Mouse (Mus musculus) right cerebral cortex, postnatal 25 days (tissue): ENCODE data around the gene Gm27179.
"Not testable (repeated sequence)": the region's sequence is repeated elsewhere in the genome, so short reads cannot be mapped to it uniquely, and the experiment has no call there.

Source experiments
- DNase-seq: peaks from one replicate; pipeline ENCODE4 v3.0.0; 2022

The Gm27179 gene

DNA sequence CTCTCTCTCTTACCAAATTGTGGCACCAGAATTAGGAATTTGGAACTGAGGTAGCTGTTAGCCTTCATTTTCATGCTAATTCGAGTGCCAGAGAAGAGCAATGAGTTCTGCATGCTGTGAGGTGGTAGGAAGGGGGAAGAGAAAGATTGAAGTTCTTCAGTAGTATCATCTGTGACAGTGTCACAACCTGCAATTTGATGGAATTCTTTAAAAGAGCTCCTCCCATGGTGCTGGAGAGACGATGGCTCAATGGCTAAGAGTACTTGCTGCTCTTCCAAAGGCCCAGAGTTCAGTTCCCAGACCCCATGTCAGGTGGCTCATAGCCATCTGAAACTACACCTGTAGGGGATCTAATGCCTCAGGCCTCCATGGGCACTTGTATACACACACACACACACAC, at the start of gene Gm27179:
Gene Gm27179, minus strand, starts transcription at position 101 of the 400 bp plus-strand sequence.
- DNase-seq: not testable (repeated sequence)

DNA sequence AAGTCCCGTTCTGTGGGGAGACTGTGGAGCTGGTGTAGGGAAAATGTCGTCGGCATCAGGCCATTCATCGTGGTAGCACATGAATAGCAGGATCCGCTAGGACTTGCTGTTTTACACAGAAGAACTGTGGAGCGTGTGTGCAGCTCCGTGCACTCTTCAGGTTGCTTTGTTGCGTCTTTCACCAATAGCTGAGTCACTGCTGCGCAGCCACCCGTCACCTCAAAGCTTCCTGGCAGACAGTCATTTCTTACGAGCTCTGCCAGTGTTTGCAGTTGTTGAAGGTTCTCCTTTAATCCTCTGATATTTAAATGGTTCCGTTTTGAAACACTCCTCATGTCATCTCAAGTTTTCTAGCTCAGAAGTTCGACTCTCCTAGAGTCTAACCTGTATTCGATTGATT, 45.2 kb upstream of the Gm27179 start:
- DNase-seq: not testable (repeated sequence)

DNA sequence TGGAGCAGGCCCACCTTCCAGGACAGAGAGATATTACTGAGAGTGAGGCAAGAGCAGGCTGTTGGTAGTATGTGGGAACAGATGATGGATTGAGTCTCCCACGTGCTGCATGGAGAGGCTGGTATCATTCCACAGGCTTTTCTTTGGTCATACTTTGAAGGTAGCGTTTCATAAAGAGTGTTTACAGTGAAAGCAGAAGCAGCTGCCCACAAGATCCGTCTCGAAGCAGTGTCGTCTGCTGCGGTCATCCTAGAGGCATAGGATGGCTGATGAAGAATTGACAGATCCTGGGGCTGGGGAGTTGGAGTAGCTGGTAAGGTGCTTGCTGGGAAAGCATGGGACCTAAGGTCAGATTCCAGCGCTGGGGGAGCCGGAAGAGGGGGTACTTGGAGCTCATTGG, 44.5 kb upstream of the Gm27179 start:
- not testable (repeated sequence) for DNase-seq

DNA sequence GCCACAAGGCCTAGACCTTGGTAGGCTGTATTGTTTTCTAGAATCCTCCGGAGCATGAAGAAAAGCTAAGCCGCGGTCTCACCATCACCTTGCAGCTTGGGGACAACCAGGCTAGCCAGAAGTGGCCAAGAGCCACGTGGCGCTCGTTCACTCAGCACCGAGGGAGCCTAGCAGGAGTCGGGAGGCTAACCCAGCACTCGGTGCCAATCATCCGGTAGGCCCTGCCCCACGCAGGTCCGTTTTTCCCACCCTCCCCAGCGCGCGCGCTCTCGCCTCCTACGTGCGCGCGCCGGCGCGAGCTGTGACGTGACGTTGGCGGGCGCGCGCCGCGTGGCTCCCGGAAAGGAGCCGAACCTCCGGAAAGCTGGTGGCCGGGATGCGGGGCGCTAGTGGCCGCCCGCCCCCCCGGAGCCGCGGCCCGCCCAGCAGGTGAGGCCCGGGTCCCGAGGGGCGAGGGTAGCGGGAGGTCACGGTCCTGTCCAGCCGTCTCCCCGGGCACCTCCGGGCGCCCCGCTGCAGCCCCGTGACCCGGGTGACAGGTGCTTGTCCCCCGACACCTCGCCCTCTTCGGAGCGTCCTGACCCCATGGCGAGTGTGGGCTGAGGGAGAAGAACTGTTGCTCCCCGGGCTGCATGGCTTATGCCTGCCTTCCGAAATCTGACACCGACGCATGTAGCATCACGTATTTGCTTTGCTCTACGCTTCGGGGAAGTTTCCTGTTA, 42.9 kb upstream of the Gm27179 start, which contains the start of gene Entpd4b:
Gene Entpd4b, plus strand, starts transcription at position 315 of the 722 bp plus-strand sequence.
- DNase-seq: not testable (repeated sequence)

DNA sequence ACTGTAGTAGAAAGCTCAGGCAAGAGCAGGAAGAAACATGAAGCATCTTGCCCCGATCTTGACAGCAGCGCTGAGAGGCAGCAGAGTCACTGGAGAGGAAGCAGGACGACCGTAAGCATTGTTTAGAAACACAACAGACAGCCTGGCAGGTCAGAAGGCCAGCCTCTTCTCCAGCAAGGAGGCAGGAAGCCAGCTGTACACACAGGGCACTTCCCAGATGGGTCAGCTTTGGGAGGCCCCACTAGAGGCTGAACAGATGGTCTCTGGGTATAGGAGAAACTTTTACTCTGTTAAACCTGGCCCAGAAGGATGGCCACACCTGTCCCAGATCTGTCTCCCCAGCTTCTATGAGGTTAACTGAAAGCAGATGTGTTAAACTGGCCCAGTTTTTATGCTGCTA, 35.0 kb upstream of the Gm27179 start:
- DNase-seq: not testable (repeated sequence)

DNA sequence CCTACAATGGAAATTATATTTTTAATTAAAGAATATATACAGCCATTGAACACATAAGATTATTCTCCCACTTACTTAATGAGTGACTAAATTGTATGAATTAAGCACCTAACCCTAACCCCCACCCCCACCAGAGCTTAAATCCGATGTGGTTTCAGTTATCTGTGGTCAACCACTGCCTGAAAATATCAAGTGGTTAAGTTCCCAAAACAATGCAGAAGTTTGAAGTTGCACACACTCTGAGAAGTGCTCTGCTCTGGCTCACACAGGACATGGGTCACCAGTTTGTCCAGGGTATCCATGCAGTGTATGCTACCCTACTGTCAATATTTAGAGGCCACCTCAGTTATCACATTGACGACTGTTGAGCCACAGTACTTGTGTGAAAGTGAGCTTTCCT, 32.7 kb upstream of the Gm27179 start:
- DNase-seq: not testable (repeated sequence)

DNA sequence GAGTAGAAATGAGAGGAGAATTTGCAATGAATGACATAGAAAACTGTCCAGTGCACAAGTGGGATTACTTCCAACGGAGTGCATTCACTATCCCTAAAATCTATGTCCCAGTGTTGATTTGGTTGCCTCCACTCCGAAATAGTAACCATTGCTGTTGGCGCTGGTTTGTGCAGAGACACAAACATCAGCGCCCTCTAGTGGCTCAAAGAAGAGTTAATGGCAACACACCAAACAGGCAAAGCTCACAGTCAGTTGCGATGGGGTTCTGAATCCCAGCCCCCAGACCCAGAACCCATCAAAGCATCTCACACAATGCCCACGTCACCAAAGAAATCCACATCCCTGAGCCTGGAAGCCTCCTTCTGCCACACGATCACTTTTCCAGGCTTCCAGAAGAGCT, 31.7 kb upstream of the Gm27179 start:
- not testable (repeated sequence) for DNase-seq

DNA sequence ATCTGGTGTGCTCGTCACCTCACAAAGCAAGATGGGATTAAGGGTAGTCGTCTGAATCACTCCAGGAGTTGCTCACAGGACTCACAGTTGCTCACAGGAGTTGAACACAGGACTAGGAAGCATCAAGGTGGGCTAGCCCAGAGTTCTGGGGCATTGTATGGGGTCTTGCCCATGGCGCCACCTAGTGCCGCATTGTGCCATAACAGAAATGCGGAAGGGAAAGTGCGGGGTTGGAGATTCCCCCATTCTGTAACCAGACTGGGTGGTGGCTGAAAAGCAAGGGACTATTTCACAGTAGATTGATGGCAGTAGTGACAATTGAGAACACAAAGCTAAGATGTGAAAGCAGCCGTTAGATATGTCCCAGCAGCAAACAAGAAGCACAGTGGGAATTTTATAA, 30.3 kb upstream of the Gm27179 start:
- not testable (repeated sequence) for DNase-seq

DNA sequence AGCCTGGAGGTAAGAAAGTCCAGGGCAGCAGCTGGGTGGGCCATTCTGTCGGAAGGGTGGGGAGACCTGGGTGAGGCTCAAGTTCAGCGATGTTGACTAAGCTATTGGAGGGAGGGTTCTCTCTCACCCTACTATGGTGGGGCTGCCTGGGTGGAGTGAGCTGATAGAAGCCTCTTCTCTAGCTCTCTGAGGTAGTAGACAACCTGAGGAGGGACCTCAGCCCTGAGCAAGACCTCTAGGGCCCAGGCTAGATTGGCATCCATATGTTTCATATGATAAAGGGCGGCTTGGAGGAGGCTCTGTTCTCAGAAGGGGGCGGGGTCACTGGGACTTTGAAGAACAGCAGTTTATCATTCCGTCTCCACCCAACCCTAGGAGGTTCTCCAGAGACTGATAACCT, 27.8 kb upstream of the Gm27179 start:
- DNase-seq: not testable (repeated sequence)

DNA sequence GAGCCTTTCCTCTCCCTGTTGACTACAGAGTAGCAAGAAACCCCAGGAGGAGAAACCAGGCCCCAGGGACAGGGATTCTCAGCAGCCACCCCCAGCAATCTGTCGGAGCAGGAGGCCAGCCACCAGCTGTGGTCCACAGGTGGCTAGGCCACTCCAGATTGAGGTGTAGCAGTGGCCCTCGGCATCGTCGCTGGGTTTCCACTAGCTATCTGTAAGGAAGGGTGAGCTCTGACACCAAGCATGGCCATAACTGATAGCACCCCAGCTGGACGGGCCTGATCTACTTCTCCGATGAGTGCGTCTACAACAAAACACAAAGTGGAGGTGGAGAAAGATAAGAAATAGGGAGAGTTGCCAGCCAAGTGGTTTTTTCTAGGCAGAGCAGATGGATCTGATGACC, 24.2 kb upstream of the Gm27179 start:
- DNase-seq: not testable (repeated sequence)

DNA sequence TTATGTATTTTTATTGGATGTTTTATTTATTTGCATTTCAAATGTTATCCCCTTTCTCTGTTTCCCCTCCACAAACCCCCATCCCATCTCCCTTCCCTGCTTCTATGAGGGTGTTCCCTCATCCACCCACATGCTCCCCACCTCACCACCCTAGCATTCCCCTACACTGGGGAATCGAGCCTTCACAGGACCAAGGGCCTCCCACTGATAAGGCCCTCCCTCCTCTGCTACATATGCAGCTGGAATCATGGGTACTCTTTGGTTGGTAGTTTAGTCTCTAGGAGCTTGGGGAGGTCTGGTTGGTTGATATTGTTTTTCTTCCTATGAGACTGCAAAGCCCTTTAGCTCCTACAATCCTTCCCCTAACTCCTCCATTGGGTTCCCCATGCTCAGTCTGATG, 13.9 kb upstream of the Gm27179 start:
- DNase-seq: not testable (repeated sequence)

DNA sequence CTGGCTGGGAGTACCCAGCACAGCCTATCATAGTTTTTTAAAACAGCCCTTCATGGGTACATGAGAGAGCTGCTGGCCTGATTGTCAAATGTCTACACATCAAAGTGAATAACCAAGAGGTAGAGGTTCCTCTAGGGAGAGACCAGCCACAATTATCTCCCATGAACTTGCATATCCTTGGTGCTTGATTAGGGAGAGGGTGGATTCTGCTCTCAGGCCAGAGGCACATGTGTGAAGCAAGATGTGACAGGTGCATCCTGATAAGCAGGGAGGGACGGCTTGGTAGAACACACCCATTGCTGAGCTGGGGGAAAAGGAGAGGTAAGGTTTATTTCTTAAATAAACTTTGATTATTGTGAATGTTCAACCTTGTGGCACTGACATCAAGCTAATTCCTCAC, 10.7 kb upstream of the Gm27179 start:
- not testable (repeated sequence) for DNase-seq

DNA sequence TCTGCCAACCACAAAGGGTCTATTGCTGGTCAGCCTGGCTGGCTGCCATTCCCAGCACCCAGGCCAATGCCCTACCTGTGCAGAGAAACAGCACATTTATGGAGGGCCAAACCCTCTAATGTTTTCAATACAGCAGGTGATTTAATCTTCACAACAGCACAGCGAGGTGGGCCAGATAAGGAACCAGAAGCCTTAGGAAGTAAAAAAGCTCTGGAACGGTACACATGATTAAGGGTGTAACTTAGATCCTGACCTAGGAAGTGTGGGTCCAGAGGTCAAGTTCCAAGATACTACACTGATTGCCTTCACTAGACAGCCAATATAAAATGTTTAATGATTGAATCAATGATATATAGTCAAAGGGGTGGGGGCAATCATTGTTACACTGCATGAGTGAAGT, 8.5 kb upstream of the Gm27179 start:
- not testable (repeated sequence) for DNase-seq

DNA sequence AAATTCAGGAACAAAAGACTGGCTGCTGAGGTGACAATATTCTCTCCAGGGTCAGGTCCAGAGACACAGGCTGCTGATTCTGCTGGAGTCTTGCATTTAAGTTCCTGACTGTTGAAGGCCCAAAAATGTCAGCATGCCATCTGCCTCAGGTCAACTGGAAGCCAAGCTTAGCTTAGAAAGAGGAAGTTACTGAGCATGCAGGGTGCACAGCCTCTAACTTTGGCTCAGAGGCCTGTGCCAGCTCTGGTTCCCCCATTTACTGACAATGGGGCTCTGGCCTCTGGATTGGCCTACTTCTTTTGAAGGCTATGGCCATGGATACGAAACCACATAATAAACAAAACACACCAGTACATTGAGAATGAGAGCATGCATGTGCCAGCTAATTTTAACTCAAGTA, 5.3 kb downstream of the Gm27179 start:
- not testable (repeated sequence) for DNase-seq

DNA sequence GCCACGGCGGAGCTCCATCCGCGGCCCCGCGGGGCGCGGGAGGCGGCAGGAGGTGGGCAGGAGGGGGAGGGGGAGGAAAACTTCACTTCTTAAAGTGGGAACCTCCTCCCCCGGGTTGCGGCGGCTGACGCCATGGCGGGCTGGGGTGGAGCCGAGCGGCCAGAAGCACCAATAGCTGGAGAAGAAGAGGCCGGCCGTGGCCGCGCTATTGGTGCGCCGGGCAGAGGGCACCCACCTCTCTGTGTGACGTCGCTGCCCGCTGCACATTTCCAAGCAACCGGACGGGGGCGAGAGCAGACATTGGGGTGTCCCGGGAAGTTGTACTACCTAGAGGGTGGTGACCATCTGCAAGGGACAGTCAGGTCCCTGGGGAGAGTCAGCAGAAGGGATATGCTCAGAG, 9.2 kb downstream of the Gm27179 start, which contains the start of gene Gm16867:
Gene Gm16867, minus strand, starts transcription at position 189 of the 400 bp plus-strand sequence.
- not testable (repeated sequence) for DNase-seq

DNA sequence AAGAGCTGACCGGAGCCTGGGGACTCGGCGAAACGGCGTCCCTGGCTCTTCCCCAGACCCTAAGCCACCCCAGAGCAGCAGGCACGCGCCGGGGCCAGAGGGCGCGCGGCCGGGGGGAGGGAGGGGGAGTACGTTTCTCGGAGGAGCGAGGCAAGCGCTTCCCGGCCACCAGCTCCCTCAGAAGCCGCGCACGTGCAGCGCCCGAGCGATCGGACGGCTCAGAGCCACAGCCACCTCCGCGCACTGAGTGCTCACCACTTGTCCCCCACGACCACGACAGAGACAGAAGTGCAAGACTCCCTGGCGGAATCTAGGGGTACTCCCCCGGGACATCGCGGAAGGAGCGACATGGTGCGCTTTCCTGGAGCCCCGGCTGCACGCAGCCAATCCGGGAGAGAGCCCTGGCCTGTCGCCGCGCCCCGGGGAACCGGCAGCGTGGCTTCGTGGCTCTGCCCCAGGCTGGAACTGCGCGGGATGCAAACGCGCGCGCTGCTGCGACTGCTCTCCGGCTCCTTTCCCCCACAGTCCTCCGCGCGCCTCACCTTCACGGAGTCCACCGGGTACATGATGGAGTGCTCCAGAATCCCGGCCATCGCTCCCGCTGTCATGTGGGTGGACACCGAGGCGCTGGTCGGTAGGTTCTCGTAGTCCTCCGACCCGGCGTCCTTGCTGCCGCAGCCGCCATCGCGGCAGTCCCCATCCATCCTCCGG, 9.8 kb downstream of the Gm27179 start:
- not testable (repeated sequence) for DNase-seq

DNA sequence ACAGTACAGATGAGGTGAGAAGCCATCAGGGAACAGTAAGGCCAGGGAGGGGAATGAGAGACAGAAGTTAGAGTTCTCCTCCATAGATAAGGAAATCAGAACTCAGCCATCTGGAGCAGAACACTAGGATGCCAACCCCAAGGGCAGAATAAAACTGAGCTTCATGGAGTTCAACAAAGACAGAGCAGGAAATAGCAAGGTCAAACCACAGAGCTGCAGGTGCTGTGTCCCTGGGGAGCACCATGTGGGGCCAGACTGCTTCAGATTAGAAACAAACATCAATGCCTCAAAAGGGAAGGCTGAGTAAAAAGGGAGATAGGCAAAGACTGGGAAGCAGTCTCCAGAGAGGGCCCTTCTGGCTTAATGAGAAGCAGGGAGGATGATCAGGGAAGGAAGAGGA, 16.1 kb downstream of the Gm27179 start:
- DNase-seq: not testable (repeated sequence)

DNA sequence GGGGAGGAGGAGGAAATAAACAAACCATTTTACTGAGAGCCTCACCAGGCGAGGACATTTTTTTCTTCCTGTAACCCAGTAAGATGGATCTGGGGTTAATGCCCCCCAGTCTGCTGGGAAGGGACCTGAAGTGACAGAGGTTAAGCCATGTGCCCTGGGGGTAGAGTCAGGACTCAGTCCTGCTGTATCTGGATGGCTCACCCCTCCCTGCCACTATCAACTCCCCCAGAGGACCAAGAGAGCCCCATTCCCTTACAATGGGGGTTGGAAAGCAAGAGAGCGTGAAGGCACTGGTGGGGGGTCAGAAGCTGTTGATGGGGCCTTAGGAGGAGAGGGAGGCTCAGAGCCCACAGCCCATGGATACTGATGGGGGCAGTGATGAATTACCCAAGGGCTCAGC, 17.4 kb downstream of the Gm27179 start:
- not testable (repeated sequence) for DNase-seq

DNA sequence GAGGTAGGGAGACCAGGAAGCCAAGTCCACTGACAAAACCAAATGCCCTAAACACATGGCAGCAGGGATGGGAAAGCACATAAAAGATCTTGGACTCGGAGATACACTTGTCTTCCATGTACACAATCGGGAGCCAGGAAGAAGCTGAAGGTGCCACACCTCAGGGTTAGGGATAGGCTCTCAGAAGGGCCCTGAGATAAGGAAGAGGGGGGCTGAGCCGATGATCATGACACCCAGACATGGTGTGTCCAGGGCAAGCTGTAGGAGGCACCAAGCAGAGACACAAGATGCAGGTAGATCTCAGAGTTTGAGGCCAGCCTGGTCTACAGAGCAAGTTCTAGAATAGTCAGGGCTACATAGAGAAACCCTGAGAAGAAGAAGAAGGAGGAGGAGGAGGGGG, 17.8 kb downstream of the Gm27179 start:
- DNase-seq: not testable (repeated sequence)

DNA sequence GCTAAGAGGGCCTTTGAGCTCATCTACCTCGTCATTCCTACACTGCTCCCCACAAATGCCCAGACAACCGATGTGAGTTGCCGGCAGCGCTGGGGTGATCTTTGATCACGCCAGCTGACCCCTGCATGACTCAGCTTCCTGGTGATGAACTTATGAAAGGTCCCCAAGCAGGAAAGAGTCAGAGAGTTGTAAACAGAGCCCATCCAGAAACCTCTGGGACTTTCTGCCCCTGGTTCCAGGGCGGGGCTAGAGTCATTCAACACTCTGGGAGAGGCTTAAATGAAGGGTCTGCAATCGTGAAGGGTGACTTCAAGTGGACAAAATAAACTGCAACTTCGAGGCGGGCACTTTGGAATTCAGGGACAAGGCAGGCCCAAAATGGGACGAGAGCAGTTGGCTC, 24.3 kb downstream of the Gm27179 start:
- not testable (repeated sequence) for DNase-seq

DNA sequence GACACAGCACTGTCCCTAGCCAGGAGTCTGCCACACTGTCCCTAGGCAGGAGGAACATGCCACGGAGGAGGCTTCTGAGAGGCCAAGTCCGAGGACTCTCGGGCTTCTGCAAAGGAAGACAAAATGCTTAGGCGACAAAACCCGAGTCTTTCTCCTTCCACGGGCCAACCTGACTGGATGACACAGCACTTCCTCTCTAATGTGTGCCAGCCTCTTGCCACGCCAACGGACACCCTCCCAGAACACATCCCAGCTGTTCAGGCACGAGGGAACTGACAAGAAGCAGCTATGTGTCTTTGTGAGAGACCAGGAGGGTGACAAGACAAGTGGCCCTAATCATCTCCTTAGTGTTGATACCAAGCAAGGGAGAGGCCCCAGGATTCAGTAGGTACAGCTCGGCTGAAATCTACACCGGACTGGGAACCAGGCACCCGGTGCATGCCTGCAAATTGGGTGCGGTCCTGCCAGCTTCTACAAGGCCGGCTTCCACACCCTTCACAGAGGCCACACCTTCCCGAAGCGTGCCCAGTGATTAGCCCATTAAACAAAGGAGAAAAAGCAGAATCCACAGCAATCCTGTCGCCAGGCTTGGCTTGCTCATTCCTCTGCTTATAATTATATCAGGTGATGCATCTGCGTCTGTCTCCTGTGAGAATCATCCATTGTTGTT, 26.7 kb downstream of the Gm27179 start:
- not testable (repeated sequence) for DNase-seq

DNA sequence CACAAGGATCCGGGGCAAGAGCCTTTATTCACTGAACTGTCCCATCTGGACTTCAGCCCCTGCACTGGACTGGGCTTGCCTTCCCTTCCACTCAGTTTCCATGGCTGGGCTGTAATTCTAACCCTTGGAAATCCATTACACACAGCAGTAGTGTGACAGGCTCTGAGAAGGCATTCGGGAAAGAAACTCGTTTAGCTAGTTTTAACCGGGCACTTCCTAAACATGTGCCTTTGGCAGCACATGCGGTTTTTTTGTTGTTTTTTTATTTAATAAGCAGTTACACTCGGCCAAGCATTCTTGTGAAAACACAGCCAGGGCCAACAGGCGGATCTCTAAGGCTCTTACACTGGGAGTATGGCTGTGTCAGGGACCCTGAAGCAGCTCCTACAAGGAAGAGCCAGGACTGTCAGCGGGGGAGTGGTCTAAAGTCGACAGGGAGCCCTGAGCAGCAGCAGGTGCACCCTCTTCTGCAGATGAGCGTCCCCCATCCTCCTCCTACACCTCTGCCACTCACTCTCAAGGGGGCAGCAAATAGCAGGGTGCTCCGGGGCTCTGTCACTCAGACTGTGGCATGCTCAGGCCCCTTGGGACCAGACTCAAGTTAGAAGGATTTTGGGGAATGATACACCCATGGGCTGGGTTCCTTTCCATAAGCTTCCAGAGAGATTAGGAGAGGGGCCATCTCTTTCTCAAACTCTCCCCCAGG, 38.3 kb downstream of the Gm27179 start:
- DNase-seq: not testable (repeated sequence)

DNA sequence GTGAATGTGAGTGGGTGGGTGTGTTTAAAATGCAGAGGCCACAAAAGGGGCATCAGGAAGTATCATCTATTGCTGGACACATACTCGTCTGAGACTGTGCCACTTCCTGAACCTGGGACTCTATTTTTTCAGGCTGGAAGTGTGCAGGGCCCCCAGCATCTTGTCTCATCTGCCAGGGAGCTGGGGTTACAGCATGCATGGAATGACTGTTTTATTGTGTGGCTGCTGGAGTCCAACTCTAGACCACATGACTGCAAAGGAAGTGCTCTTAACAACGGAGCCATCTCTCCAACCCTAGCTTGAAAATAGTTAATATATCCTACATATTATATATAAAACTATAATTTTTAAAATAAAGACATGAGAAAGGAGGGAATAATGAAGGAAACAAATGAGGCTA, 39.0 kb downstream of the Gm27179 start:
- DNase-seq: not testable (repeated sequence)
